Mouse (Mus musculus) intestine, postnatal 0 days (tissue): ENCODE measurements around the gene Helz. TPM values are rescaled to one million over a fixed set of nuclear protein-coding genes. Genes with fewer than 3 reads are reported as not detected.
A peak's percentile ranks its signal among the peaks of the same experiment; 100 is the strongest.

Experiments used
- ATAC-seq: fragments of 200-750 bp; cut with Nextera tagmentation; 2 replicates; pipeline ENCODE4 v1.8.0; 2017; ENCODE audit warnings: mild to moderate bottlenecking, moderate TSS enrichment, moderate library complexity
- H3K27ac ChIP-seq: fragments of 300-500 bp; sonication (generic); 2 replicates; pipeline ENCODE4 v1.5.1; 2014; ENCODE audit warnings: mild to moderate bottlenecking, low read depth, low read length, moderate library complexity
- H3K27me3 ChIP-seq: fragments of 300-500 bp; sonication (generic); replicated peaks from 2 replicates; pipeline ENCODE4 v1.6.1; 2014; ENCODE audit warnings: low read length, mixed read lengths; ENCODE audit not compliant: control insufficient read depth, insufficient read depth
- H3K36me3 ChIP-seq: fragments of 300-500 bp; sonication (generic); 2 replicates; pipeline ENCODE4 v1.6.1; 2014; ENCODE audit warnings: mild to moderate bottlenecking, moderate library complexity; ENCODE audit not compliant: control insufficient read depth, insufficient read depth
- H3K4me1 ChIP-seq: fragments of 300-500 bp; sonication (generic); replicated peaks from 2 replicates; pipeline ENCODE4 v1.6.1; 2014; ENCODE audit warnings: antibody characterized with exemption, low read length, mixed read lengths; ENCODE audit not compliant: control insufficient read depth, insufficient read depth
- H3K4me2 ChIP-seq: fragments of 300-500 bp; sonication (generic); replicated peaks from 2 replicates; pipeline ENCODE4 v1.6.1; 2014; ENCODE audit warnings: low read depth, mild to moderate bottlenecking, moderate library complexity
- H3K4me3 ChIP-seq: fragments of 300-500 bp; sonication (generic); 2 replicates; pipeline ENCODE4 v1.5.1; 2014; ENCODE audit warnings: low read depth, low read length
- H3K9ac ChIP-seq: fragments of 300-500 bp; sonication (generic); 2 replicates; pipeline ENCODE4 v1.6.1; 2014; ENCODE audit warnings: mild to moderate bottlenecking, low read depth, low read length
- H3K9me3 ChIP-seq: fragments of 300-500 bp; sonication (generic); 2 replicates; pipeline ENCODE4 v1.6.1; 2016; ENCODE audit warnings: mixed run types; ENCODE audit not compliant: control insufficient read depth
- CTCF ChIP-seq: sonication (generic); IDR thresholded peaks from 2 replicates; pipeline ENCODE4 v1.5.1; 2016; ENCODE audit warnings: low read depth, mild to moderate bottlenecking, control low read depth, antibody characterized with exemption, moderate library complexity
- WGBS: fragments of 180-500 bp; shearing (Covaris S2); extraction: QIAGEN DNeasy Blood & Tissue Kit; methylation state at CpG from one replicate; pipeline ENCODE4 v1.1.7; 2014; 5-methylcytosine and 5-hydroxymethylcytosine counted together
- polyA plus RNA-seq: library from polyadenylated mRNA; unstranded; fragments of >200 nt; fragmentation: Nextera tagmentation; extraction: Ambion mirVana; gene quantifications from 2 replicates; pipeline ENCODE4 v1.2.1, GENCODE M21; 2015

The Helz gene
- polyA plus RNA-seq, 1 experiment from 2014 or later = 5.7 TPM

- WGBS = 98% methylated on average over 2 of the region's 2 CpGs
- H3K4me2 ChIP-seq = no peak overlapping the region
- H3K4me3 ChIP-seq = no peak overlapping the region
- no peaks in the 10 kb centered on the region for H3K27me3 ChIP-seq
- no peak for TF ChIP-seq CTCF
- H3K9ac ChIP-seq = no peak overlapping the region
- H3K4me1 ChIP-seq = peaks cover 6% of the 10 kb centered on the region
- no peak overlapping the region for H3K27ac ChIP-seq
- H3K9me3 ChIP-seq = no peaks in the 10 kb centered on the region
- ATAC-seq = no peak
- peaks cover 43% of the 10 kb centered on the region for H3K36me3 ChIP-seq
These were observed 23.6 kb downstream of the Helz start for GRCm38 (mm10) chr11:107571318-107571717.

GRCm38 (mm10) chr11:107572551-107572950 is 24.8 kb downstream of the Helz start:
- Histone ChIP-seq H3K4me3 (no peak overlapping the region), H3K9me3 (no peaks in the 10 kb centered on the region), H3K4me1 (peaks cover 6% of the 10 kb centered on the region), H3K27me3 (no peaks in the 10 kb centered on the region), H3K27ac (no peak overlapping the region), H3K9ac (no peak overlapping the region), H3K36me3 (peaks cover 40% of the 10 kb centered on the region), H3K4me2 (no peak overlapping the region)
- TF ChIP-seq CTCF = no peak
- no peak for ATAC-seq
- 71% methylated on average over 3 of the region's 3 CpGs for WGBS

DNA sequence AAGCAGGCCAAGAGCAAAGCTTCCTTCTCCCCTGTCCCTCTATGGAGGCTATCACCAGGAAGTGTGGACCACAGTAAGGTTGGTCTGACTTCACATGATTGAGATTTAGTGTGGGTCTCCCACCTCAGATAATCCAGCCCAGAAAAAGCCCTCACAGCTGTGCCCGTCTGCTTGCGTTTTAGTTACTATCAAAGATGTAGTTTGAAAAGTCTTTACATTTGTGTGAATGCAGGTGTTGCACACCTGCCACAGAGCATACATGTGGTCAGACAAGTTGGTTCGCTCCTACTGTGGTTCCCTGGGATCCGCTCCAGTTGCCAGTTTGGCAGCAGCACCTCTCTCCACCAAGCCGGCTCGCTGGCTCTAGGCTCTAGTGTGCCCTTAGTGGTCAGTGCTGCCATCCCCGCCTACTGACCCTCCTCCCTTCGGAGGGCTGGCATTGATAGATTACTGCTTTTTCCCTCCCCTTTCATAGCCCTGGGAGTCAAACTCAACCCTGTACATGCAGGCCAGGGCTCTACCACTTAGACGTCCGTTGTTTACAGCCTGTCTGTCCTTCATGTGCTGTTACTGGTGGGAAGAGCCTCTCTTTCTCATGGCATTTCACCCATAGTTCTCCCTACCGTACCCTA is 25.4 kb downstream of the Helz start:
- 39% methylated on average over 11 of the region's 11 CpGs for WGBS
- ATAC-seq = no peak
- H3K4me2 ChIP-seq = no peak overlapping the region

GRCm38 (mm10) chr11:107573847-107574246 is 26.1 kb downstream of the Helz start:
- Histone ChIP-seq H3K27me3 (no peaks in the 10 kb centered on the region), H3K36me3 (peaks cover 43% of the 10 kb centered on the region), H3K9me3 (no peaks in the 10 kb centered on the region), H3K4me1 (peaks cover 6% of the 10 kb centered on the region), H3K4me2 (no peak overlapping the region), H3K9ac (no peak overlapping the region), H3K4me3 (no peak overlapping the region), H3K27ac (peak overlapping the region; percentile 70)
- 26% methylated on average over 6 of the region's 6 CpGs for WGBS
- ATAC-seq = peak; percentile 75
- no peak for TF ChIP-seq CTCF

More for the DNA sequence above, 25.4 kb downstream of the Helz start:
- Histone ChIP-seq H3K9ac (no peak overlapping the region), H3K27me3 (no peaks in the 10 kb centered on the region), H3K27ac (peak overlapping the region; percentile 70; the same call in 1 of the 2 replicates), H3K4me1 (peaks cover 6% of the 10 kb centered on the region), H3K36me3 (peaks cover 39% of the 10 kb centered on the region), H3K9me3 (no peaks in the 10 kb centered on the region), H3K4me3 (no peak overlapping the region)
- 0 out of 2 replicates have a peak, but pooled peaks have one; percentile 24 for TF ChIP-seq CTCF

- Histone ChIP-seq H3K27ac (peak overlapping the region; percentile 64), H3K9ac (no peak overlapping the region), H3K27me3 (no peaks in the 10 kb centered on the region), H3K9me3 (no peaks in the 10 kb centered on the region), H3K36me3 (peaks cover 50% of the 10 kb centered on the region), H3K4me3 (no peak overlapping the region), H3K4me1 (peaks cover 6% of the 10 kb centered on the region), H3K4me2 (no peak overlapping the region)
- no peak for TF ChIP-seq CTCF
- ATAC-seq = peak; percentile 74
- WGBS = 75% methylated on average over 20 of the region's 20 CpGs
These were observed 27.3 kb downstream of the Helz start for GRCm38 (mm10) chr11:107574811-107575705.

DNA sequence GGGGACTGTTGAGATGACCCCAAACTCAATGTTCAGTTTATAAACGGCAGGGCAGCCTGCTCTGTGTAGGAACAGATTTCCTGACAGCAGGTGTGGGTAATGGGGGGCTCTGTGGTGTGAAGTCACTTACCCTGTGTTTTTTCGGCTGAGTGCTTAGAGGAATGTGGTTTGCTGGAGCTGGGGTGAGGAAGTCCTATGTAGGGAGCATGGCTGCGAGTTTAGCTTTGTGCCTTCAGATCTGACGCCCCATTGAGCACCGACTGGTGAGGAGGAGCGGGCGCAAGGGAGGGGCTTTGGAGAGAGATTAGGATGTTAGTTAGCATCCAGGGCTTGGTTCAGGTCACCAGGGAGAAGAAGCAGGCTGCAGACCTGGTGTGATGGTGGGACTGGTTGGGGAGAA is 28.5 kb downstream of the Helz start:
- Histone ChIP-seq H3K9ac (no peak overlapping the region), H3K4me1 (peaks cover 6% of the 10 kb centered on the region), H3K4me3 (no peak overlapping the region), H3K9me3 (no peaks in the 10 kb centered on the region), H3K27ac (no peak overlapping the region), H3K4me2 (no peak overlapping the region), H3K27me3 (no peaks in the 10 kb centered on the region), H3K36me3 (peaks cover 51% of the 10 kb centered on the region)
- TF ChIP-seq CTCF = no peak
- ATAC-seq = no peak
- 91% methylated on average over 7 of the region's 7 CpGs for WGBS
